Mouse (Mus musculus) C2C12 (cell line): ENCODE results near the gene Sept8. TPM values are rescaled to one million over a fixed set of nuclear protein-coding genes. Genes with fewer than 3 reads are reported as not detected.
A peak's percentile ranks its signal among the peaks of the same experiment; 100 is the strongest.

Experiments used
- H3K27me3 ChIP-seq: one replicate; pipeline ENCODE4 v1.6.1; 2011; ENCODE audit not compliant: control insufficient read depth, insufficient read depth, insufficient read length
- H3K36me3 ChIP-seq: one replicate; pipeline ENCODE4 v1.6.1; 2011; ENCODE audit not compliant: control insufficient read depth, insufficient read depth
- H3K4me3 ChIP-seq: one replicate; pipeline ENCODE4 v1.5.1; 2011; ENCODE audit warnings: mild to moderate bottlenecking, control low read depth; ENCODE audit not compliant: poor library complexity, insufficient read depth, severe bottlenecking
- H3K79me2 ChIP-seq: one replicate; pipeline ENCODE4 v1.6.1; 2011; ENCODE audit not compliant: control insufficient read depth, insufficient read depth
- H3K79me3 ChIP-seq: one replicate; pipeline ENCODE4 v1.6.1; 2011; ENCODE audit warnings: low read depth, control low read depth
- H3ac ChIP-seq: one replicate; pipeline ENCODE3; 2011; ENCODE audit warnings: low read depth; ENCODE audit not compliant: control insufficient read depth, insufficient read length
- CEBPB ChIP-seq: IDR thresholded peaks from one replicate; pipeline ENCODE4 v1.6.1; 2011; ENCODE audit warnings: low read depth, mild to moderate bottlenecking, control low read depth, moderate library complexity
- CTCF ChIP-seq: IDR thresholded peaks from one replicate; pipeline ENCODE4 v1.5.1; 2011; ENCODE audit not compliant: control insufficient read depth, insufficient read depth, insufficient read length
- FOSL1 ChIP-seq: IDR thresholded peaks from one replicate; pipeline ENCODE4 v1.8.0; 2011; ENCODE audit warnings: mild to moderate bottlenecking, low read length; ENCODE audit not compliant: poor library complexity, insufficient read depth, severe bottlenecking
- MAX ChIP-seq: IDR thresholded peaks from one replicate; pipeline ENCODE4 v1.6.1; 2011; ENCODE audit warnings: mild to moderate bottlenecking, control low read depth
- MYOD1 ChIP-seq: IDR thresholded peaks from one replicate; pipeline ENCODE4 v1.6.1; 2011; ENCODE audit warnings: low read depth; ENCODE audit not compliant: control insufficient read depth, insufficient read length
- MYOG ChIP-seq: IDR thresholded peaks from one replicate; pipeline ENCODE4 v1.6.1; 2011; ENCODE audit not compliant: control insufficient read depth, insufficient read length; ENCODE audit errors: extremely low read depth
- USF1 ChIP-seq: IDR thresholded peaks from one replicate; pipeline ENCODE4 v1.6.1; 2011; ENCODE audit warnings: low read depth, mild to moderate bottlenecking, control low read depth, moderate library complexity
- polyA plus RNA-seq: library from polyadenylated mRNA; unstranded; fragments of >200 nt; fragmentation: generic; extraction: Trizol; gene quantifications from one replicate; pipeline ENCODE4 v1.2.1, GENCODE M21; 2012; ENCODE audit warnings: missing spikeins

The Sept8 gene
- polyA plus RNA-seq, 1 experiment = 32.7 TPM

GRCm38 (mm10) chr11:53588279-53588678, 69.2 kb downstream of the Sept8 start:
- Histone ChIP-seq H3K36me3 (peaks cover 41% of the 10 kb centered on the region), H3K79me3 (no peaks in the 10 kb centered on the region), H3K4me3 (no peak overlapping the region), H3K79me2 (no peaks in the 10 kb centered on the region), H3K27me3 (no peaks in the 10 kb centered on the region), H3ac (no peak overlapping the region)
- no peak for TF ChIP-seq MAX
- no peak for TF ChIP-seq MYOG
- no peak for TF ChIP-seq USF1
- no peak for TF ChIP-seq FOSL1
- no peak for TF ChIP-seq CEBPB
- no peak for TF ChIP-seq CTCF
- no peak for TF ChIP-seq MYOD1

GRCm38 (mm10) chr11:53590368-53590768, 71.3 kb downstream of the Sept8 start:
- no peaks in the 10 kb centered on the region for H3K27me3 ChIP-seq
- H3K36me3 ChIP-seq = peaks cover 37% of the 10 kb centered on the region
- TF ChIP-seq CTCF = peak; percentile 63
- no peak for TF ChIP-seq MYOD1
- TF ChIP-seq MAX = peak; percentile 84
- TF ChIP-seq FOSL1 = no peak
- H3ac ChIP-seq = no peak overlapping the region
- H3K79me2 ChIP-seq = no peaks in the 10 kb centered on the region
- H3K4me3 ChIP-seq = no peak overlapping the region
- H3K79me3 ChIP-seq = no peaks in the 10 kb centered on the region

GRCm38 (mm10) chr11:53591116-53591515, 72.1 kb downstream of the Sept8 start:
- peaks cover 33% of the 10 kb centered on the region for H3K36me3 ChIP-seq
- H3K79me2 ChIP-seq = no peaks in the 10 kb centered on the region
- TF ChIP-seq MYOD1 = no peak
- TF ChIP-seq USF1 = no peak
- TF ChIP-seq MAX = no peak
- no peak for TF ChIP-seq FOSL1
- no peak for TF ChIP-seq CEBPB
- TF ChIP-seq CTCF = no peak
- no peak for TF ChIP-seq MYOG
- no peak overlapping the region for H3ac ChIP-seq
- no peaks in the 10 kb centered on the region for H3K79me3 ChIP-seq
- no peak overlapping the region for H3K4me3 ChIP-seq
- no peaks in the 10 kb centered on the region for H3K27me3 ChIP-seq

Other genes with a start within 250 kb of the Sept8 start
- 112 TPM for gene Hspa4, start 218.8 kb upstream of the Sept8 start, polyA plus RNA-seq
- gene Zcchc10, start 194.6 kb upstream of the Sept8 start, polyA plus RNA-seq = 8.2 TPM
- gene Aff4, start 168.4 kb upstream of the Sept8 start, polyA plus RNA-seq = 12.1 TPM
- not detected for gene Leap2, start 96.1 kb upstream of the Sept8 start, polyA plus RNA-seq
- 664 TPM for gene Uqcrq, start 88.4 kb upstream of the Sept8 start, polyA plus RNA-seq
- gene Gdf9, start 88.2 kb upstream of the Sept8 start, polyA plus RNA-seq = 0.70 TPM
- gene Gm10447, start 62.1 kb upstream of the Sept8 start, polyA plus RNA-seq = not detected
- gene Shroom1, start 62.1 kb upstream of the Sept8 start, polyA plus RNA-seq = 0.82 TPM
- gene Gm9837, start 48.8 kb upstream of the Sept8 start, polyA plus RNA-seq = not detected
- not detected for gene Gm9945, start 39.1 kb upstream of the Sept8 start, polyA plus RNA-seq
- not detected for gene Sowaha, start 39.0 kb upstream of the Sept8 start, polyA plus RNA-seq
- 7.9 TPM for gene Kif3a, start 48.1 kb downstream of the Sept8 start, polyA plus RNA-seq
- not detected for gene Il4, start 99.4 kb downstream of the Sept8 start, polyA plus RNA-seq
- gene Il13, start 115.4 kb downstream of the Sept8 start, polyA plus RNA-seq = not detected
- 7.9 TPM for gene Rad50, start 188.1 kb downstream of the Sept8 start, polyA plus RNA-seq
- not detected for gene Il5, start 201.5 kb downstream of the Sept8 start, polyA plus RNA-seq